Mouse (Mus musculus) forebrain, postnatal 0 days (tissue): Measurements from ENCODE around the gene Bmpr2. TPM values are rescaled to one million over a fixed set of nuclear protein-coding genes. Genes with fewer than 3 reads are reported as not detected.

Experiments
- ATAC-seq: fragments of 200-750 bp; cut with Nextera tagmentation; 2 replicates; pipeline ENCODE4 v1.8.0; 2017; ENCODE audit warnings: mild to moderate bottlenecking, moderate library complexity
- DNase-seq: peaks from one replicate; pipeline ENCODE4 v3.0.0-alpha.2; 2015
- H3K27ac ChIP-seq: fragments of 300-500 bp; sonication (generic); 2 replicates; pipeline ENCODE4 v1.5.1; 2014; ENCODE audit warnings: low read depth, mild to moderate bottlenecking, antibody characterized with exemption, low read length, moderate library complexity, mixed read lengths
- H3K27me3 ChIP-seq: fragments of 300-500 bp; sonication (generic); 2 replicates; pipeline ENCODE4 v1.6.1; 2014; ENCODE audit warnings: mild to moderate bottlenecking, low read length, mixed read lengths; ENCODE audit not compliant: insufficient read depth
- H3K36me3 ChIP-seq: fragments of 300-500 bp; sonication (generic); 2 replicates; pipeline ENCODE4 v1.6.1; 2014; ENCODE audit warnings: mild to moderate bottlenecking, moderate library complexity; ENCODE audit not compliant: insufficient read depth
- H3K4me1 ChIP-seq: fragments of 300-500 bp; sonication (generic); 2 replicates; pipeline ENCODE4 v1.6.1; 2014; ENCODE audit warnings: antibody characterized with exemption; ENCODE audit not compliant: insufficient read depth
- H3K4me2 ChIP-seq: fragments of 300-500 bp; sonication (generic); 2 replicates; pipeline ENCODE4 v1.6.1; 2014; ENCODE audit warnings: low read depth, mild to moderate bottlenecking, moderate library complexity
- H3K4me3 ChIP-seq: fragments of 300-500 bp; sonication (generic); 2 replicates; pipeline ENCODE4 v1.5.1; 2014; ENCODE audit warnings: low read depth, low read length, mixed read lengths
- H3K9ac ChIP-seq: fragments of 300-500 bp; sonication (generic); 2 replicates; pipeline ENCODE4 v1.6.1; 2014; ENCODE audit warnings: mild to moderate bottlenecking
- H3K9me3 ChIP-seq: fragments of 300-500 bp; sonication (generic); 2 replicates; pipeline ENCODE4 v1.6.1; 2016; ENCODE audit warnings: low read length
- CTCF ChIP-seq: sonication (generic); IDR thresholded peaks from 2 replicates; pipeline ENCODE4 v1.5.1; 2016; ENCODE audit warnings: antibody characterized with exemption, control low read depth, low read depth
- WGBS: fragments of 180-500 bp; shearing (Covaris S2); extraction: QIAGEN DNeasy Blood & Tissue Kit; methylation state at CpG from one replicate; pipeline ENCODE4 v1.1.7; 2014; 5-methylcytosine and 5-hydroxymethylcytosine counted together
- polyA plus RNA-seq: library from polyadenylated mRNA; unstranded; fragments of >200 nt; fragmentation: Nextera tagmentation; extraction: Ambion mirVana; gene quantifications from 2 replicates; pipeline ENCODE4 v1.2.1, GENCODE M21; 2015
- total RNA-seq: library from RNA; depleted of rRNA; stranded (reverse); fragments of >200 nt; gene quantifications from 2 replicates; pipeline ENCODE4 v1.2.3, GENCODE M21; 2014

Bmpr2 gene
- total and polyA plus RNA-seq, 2 experiments from 2014 or later, result 8.9 to 71.4 TPM

DNA sequence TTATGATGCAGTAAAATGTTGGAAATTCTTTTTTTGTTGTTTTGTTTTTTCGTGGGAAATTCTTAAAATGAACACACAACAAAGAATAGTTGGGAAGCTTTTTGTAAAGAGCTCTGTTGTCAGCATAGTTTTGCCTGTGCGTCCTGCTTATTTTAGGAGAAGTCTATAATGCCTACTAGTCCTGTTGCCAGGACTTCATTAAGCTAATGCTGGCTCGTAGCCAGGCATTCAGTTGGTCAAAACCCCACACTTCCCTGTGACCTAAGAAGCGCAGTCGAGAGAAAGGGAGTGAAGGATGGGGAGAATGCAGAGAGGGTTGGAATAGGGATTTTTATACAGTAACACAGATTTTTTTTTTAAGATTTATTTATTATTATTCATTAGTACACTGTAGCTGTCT is 26.5 kb downstream of the Bmpr2 start:
- no peak overlapping the region for H3K27ac ChIP-seq

DNA sequence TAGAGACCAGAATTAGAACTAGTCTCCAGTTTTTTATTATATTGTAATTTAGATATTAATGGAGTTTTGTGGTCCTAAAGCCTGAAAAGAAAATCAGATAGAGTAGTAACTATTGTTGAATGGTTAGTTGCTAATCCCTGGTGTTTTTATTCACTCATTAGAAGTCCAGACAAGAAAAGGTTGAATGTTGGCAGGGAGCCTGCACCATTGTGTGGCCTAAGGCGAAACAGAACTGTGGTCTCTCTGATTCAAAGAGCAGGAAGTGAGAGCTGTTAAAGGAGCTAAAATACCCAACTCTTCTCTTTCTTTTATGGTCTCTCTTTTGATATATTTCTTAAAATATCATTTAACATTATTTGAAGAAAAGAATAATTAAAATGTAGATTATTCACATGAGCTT is 32.1 kb downstream of the Bmpr2 start:
- H3K4me3 ChIP-seq, result no peak overlapping the region
- no peaks in the 10 kb centered on the region for H3K27me3 ChIP-seq
- H3K4me2 ChIP-seq, result no peak overlapping the region
- no peaks in the 10 kb centered on the region for H3K4me1 ChIP-seq
- H3K9ac ChIP-seq, result no peak overlapping the region
- WGBS, result 4% methylated on average over 1 of the region's 1 CpGs
- ATAC-seq (no peak), DNase-seq (peak; percentile 47)
- no peaks in the 10 kb centered on the region for H3K9me3 ChIP-seq
- H3K27ac ChIP-seq, result no peak overlapping the region
- no peak for TF ChIP-seq CTCF
- H3K36me3 ChIP-seq, result no peaks in the 10 kb centered on the region

More for the DNA sequence above, 26.5 kb downstream of the Bmpr2 start:
- DNase-seq, result peak; percentile 46
- no peak overlapping the region for H3K4me2 ChIP-seq
- H3K27me3 ChIP-seq, result no peaks in the 10 kb centered on the region
- TF ChIP-seq CTCF, result no peak
- H3K36me3 ChIP-seq, result no peaks in the 10 kb centered on the region
- 18% methylated on average over 5 of the region's 5 CpGs for WGBS
- no peak overlapping the region for H3K9ac ChIP-seq
- no peaks in the 10 kb centered on the region for H3K9me3 ChIP-seq
- no peak overlapping the region for H3K4me3 ChIP-seq
- no peak for ATAC-seq
- no peaks in the 10 kb centered on the region for H3K4me1 ChIP-seq

DNA sequence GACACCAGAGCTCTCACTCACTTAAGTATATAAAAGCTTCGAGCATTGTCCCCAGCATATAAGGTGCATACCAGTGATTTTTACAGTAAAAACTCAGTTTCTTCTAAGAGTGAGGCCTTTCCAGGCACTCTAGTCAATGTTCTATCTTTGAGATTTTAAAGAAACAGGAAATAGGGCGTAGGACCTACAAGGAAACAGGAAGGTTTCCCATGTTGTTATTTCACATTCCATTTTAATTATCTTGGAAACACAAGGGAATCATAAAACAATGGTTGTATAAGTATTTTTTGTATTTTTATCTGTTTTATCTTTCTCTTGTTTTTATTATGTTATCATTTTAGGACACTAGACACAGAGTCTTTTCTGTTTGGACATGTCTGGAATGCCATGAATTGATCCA is 34.7 kb downstream of the Bmpr2 start:
- no peaks in the 10 kb centered on the region for H3K9me3 ChIP-seq
- H3K27ac ChIP-seq, result no peak overlapping the region
- no peak overlapping the region for H3K9ac ChIP-seq
- H3K4me1 ChIP-seq, result no peaks in the 10 kb centered on the region
- ATAC-seq (no peak), DNase-seq (no peak)
- no peak for TF ChIP-seq CTCF
- no peak overlapping the region for H3K4me3 ChIP-seq
- no peak overlapping the region for H3K4me2 ChIP-seq
- H3K27me3 ChIP-seq, result no peaks in the 10 kb centered on the region
- H3K36me3 ChIP-seq, result no peaks in the 10 kb centered on the region
- WGBS, result 91% methylated on average over 2 of the region's 2 CpGs

DNA sequence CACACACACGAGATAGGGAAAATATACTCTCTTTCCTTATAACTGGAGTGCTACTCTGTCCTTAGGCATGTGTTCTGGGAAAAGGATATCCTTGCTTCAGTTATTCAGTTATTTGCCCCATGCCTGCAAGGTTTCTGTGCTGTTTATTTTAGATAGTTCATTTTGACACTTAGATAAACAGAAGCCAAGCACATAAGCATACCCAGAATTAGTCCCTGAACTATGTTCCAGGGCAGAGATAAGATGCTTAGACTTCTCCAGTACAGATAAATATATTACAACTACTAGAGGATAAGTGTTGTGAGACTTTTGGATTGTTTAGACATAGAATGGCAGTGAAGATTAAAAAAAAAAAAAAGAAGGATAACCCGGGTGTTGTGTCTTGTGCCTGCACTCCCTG is 41.2 kb downstream of the Bmpr2 start:
- Histone ChIP-seq H3K4me2 (no peak overlapping the region), H3K4me1 (0 out of 2 replicates have a peak, but pooled peaks cover 3% of the 10 kb centered on the region), H3K27me3 (no peaks in the 10 kb centered on the region), H3K27ac (no peak overlapping the region), H3K9me3 (no peaks in the 10 kb centered on the region), H3K36me3 (no peaks in the 10 kb centered on the region), H3K9ac (no peak overlapping the region), H3K4me3 (no peak overlapping the region)
- 75% methylated on average over 2 of the region's 2 CpGs for WGBS
- TF ChIP-seq CTCF, result no peak
- no peak for ATAC-seq
- DNase-seq, result no peak

DNA sequence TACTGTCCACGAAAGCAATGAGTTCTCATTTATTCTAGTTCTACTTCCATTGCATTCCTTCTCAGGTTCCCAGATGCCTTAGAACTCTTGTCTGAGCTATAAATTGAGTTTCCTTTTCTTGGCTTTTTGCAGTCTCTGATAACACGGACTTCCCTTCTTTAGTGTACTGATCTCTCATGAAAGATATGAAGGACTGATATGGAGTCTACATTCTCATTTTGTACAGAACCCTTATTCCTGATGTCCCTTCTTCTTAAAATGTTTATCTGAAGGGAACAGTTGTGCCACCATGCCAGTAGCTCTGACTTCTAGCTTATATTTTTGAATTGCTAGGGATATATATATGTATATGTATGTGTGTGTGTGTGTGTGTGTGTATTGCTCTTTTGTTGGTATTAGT is 46.7 kb downstream of the Bmpr2 start:
- Histone ChIP-seq H3K4me3 (no peak overlapping the region), H3K4me1 (no peaks in the 10 kb centered on the region), H3K27ac (no peak overlapping the region), H3K9me3 (no peaks in the 10 kb centered on the region), H3K36me3 (no peaks in the 10 kb centered on the region), H3K27me3 (no peaks in the 10 kb centered on the region), H3K4me2 (no peak overlapping the region), H3K9ac (no peak overlapping the region)
- ATAC-seq (no peak), DNase-seq (no peak)
- WGBS, result 87% methylated on average over 2 of the region's 2 CpGs
- TF ChIP-seq CTCF, result no peak

DNA sequence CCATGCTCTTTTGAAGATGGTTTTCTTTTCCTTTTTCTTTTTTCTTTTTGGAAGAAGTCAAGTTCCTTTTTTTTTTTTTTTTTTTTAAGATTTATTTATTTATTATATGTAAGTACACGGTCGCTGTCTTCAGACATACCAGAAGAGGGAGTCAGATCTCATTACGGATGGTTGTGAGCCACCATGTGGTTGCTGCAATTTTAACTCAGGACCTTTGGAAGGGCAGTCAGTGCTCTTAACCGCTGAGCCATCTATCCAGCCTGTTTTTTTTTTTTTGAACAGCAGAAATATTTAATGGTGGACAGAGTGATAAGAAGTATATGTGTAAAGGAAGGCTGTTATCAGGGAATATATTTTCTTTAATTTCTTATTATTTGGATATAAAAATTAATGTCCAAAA is 49.6 kb downstream of the Bmpr2 start:
- Histone ChIP-seq H3K4me1 (no peaks in the 10 kb centered on the region), H3K27me3 (no peaks in the 10 kb centered on the region), H3K9me3 (no peaks in the 10 kb centered on the region), H3K9ac (no peak overlapping the region), H3K4me2 (no peak overlapping the region), H3K36me3 (peaks cover 21% of the 10 kb centered on the region), H3K4me3 (no peak overlapping the region), H3K27ac (no peak overlapping the region)
- WGBS, result 79% methylated on average over 4 of the region's 4 CpGs
- DNase-seq (no peak), ATAC-seq (no peak)
- TF ChIP-seq CTCF, result no peak

DNA sequence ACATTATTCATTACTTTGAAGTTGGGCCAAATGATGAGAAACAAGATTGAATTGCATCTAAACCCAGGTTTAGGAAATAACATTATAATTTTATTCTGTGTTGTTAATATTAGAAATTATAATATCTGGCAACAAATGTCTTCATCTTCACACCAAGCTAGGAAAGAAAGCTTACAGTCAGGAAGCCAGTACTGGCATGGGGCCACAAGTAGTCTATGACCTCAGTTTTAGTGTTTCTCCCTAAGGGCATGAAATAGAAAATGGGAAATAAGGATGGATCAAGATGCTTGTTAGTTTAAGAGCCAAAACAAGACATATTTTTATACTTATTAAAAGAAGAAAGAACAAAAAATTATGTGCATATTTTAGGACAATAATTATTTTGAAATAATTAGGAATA is 62.2 kb downstream of the Bmpr2 start:
- Histone ChIP-seq H3K4me3 (no peak overlapping the region), H3K9me3 (no peaks in the 10 kb centered on the region), H3K4me1 (no peaks in the 10 kb centered on the region), H3K27me3 (no peaks in the 10 kb centered on the region), H3K27ac (no peak overlapping the region), H3K36me3 (peaks cover 3% of the 10 kb centered on the region; the same call in 1 of the 2 replicates), H3K9ac (no peak overlapping the region), H3K4me2 (no peak overlapping the region)
- no peak for DNase-seq
- no peak for ATAC-seq
- TF ChIP-seq CTCF, result no peak

DNA sequence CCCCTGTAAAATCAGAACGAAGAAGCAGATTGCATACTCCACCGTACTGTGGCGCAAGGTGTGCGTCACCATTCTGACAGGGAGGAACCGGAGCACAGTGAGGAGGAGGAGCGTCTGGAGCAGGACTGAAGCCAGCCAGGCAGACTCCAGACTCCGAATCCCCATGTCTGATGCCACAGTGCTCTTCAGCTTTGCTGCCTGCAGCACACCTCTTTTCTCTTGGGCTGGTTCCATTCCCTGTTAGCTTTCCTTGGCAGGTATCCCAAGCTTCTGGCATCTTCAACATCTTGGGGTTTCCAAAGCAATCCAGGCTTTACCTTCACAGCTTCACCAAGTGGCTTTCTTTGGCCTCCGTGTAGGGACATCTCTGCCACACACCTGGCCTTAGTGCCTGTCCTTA is 63.4 kb downstream of the Bmpr2 start:
- no peak for TF ChIP-seq CTCF
- H3K9me3 ChIP-seq, result no peaks in the 10 kb centered on the region
- H3K36me3 ChIP-seq, result peaks cover 3% of the 10 kb centered on the region; the same call in 1 of the 2 replicates
- H3K4me2 ChIP-seq, result no peak overlapping the region
- 72% methylated on average over 8 of the region's 8 CpGs for WGBS
- DNase-seq, result no peak
- no peaks in the 10 kb centered on the region for H3K27me3 ChIP-seq
- no peak for ATAC-seq
- no peaks in the 10 kb centered on the region for H3K4me1 ChIP-seq
- no peak overlapping the region for H3K4me3 ChIP-seq
- no peak overlapping the region for H3K27ac ChIP-seq
- H3K9ac ChIP-seq, result no peak overlapping the region
